Mouse (Mus musculus) macrophage (primary cell): Measurements from ENCODE around the gene Macrod2. TPM values are rescaled to one million over a fixed set of nuclear protein-coding genes. Genes with fewer than 3 reads are reported as not detected.

Source experiments
- H3K27ac ChIP-seq: fragments of 350-480 bp; formaldehyde crosslinking; 2 replicates; pipeline ENCODE4 v1.9.0; 2021
- H3K36me3 ChIP-seq: fragments of 350-480 bp; formaldehyde crosslinking; 2 replicates; pipeline ENCODE4 v1.9.0; 2021; ENCODE audit errors: inconsistent target
- H3K4me3 ChIP-seq: fragments of 350-480 bp; formaldehyde crosslinking; 2 replicates; pipeline ENCODE4 v1.9.0; 2021; ENCODE audit errors: inconsistent target
- H3K79me2 ChIP-seq: fragments of 350-480 bp; formaldehyde crosslinking; 2 replicates; pipeline ENCODE4 v1.9.0; 2021; ENCODE audit errors: inconsistent target
- WGBS: methylation state at CpG from one replicate; pipeline ENCODE4 v1.1.7; 2026; ENCODE audit warnings: inconsistent platforms; ENCODE audit not compliant: missing documents; 5-methylcytosine and 5-hydroxymethylcytosine counted together
- polyA plus RNA-seq: library from polyadenylated mRNA; stranded (reverse); fragments of 250-400 nt; gene quantifications from 3 replicates; pipeline ENCODE4 v1.2.4, GENCODE M21; 2018; ENCODE audit warnings: inconsistent platforms

The Macrod2 gene
- polyA plus RNA-seq, 1 experiment from 2014 or later: 0.59 TPM

DNA sequence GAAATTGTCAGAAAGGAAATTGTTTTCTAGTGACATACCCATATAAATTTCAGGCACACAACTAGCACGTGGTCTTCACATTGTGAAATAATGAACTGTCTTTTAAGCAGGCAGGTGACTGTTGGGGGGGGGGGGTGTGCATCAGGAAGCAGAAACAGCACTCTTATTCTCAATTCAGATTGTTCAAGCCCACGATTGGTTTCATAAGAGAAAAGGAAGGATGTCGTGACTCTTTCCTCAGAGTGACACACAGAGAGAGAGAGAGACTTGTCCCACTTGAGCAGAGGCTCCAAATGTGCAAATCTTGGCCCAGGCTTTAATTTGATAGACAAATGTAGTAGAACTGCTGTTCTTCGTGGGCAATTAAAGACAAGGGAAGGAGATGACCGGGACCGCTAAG is 516.4 kb downstream of the Macrod2 start:
- H3K79me2 ChIP-seq: no peaks in the 10 kb centered on the region
- H3K4me3 ChIP-seq: no peak overlapping the region
- no peak overlapping the region for H3K27ac ChIP-seq
- WGBS: 58% methylated on average over 6 of the region's 6 CpGs
- H3K36me3 ChIP-seq: no peaks in the 10 kb centered on the region

DNA sequence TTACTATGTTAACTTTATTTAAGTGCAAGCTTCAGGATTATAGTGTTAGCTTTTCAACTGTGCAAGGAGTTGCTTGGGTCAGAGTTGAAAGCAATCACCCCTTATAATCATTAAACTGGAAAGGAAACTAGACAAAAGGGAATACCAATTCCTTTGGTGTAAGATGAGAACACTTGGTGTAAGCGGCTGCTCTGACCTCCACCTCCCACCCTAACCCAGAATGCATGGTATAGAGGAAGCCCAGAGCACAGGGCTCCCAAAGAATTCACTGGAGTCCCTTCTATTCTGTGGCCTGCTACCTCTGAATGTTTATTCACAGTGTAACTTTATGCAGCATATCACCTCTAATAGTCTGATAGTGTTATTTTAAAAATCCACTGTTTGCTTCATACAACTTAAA is 517.1 kb downstream of the Macrod2 start:
- WGBS: 100% methylated on average over 1 of the region's 1 CpGs
- Histone ChIP-seq H3K27ac (no peak overlapping the region), H3K4me3 (no peak overlapping the region), H3K36me3 (no peaks in the 10 kb centered on the region), H3K79me2 (no peaks in the 10 kb centered on the region)

DNA sequence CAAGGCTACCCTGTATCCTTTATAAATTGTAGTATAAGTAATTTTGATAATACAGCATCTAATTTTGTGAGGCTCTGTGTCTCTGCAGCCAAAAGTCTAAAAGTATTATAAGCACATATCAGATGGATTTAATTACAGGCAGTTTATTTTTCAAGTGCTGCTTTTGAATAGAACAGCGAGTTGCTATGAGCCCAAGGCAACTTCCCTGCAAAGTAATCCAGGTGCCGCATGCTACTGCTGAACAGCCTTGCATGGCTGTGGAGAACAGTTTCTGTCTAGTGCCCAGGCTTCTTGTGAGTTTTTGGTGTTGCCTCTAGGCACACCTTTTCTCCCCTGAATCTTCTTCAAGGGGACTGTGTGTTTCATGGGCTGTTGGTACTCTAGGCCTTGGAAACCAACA is 517.8 kb downstream of the Macrod2 start:
- 92% methylated on average over 2 of the region's 2 CpGs for WGBS
- Histone ChIP-seq H3K4me3 (no peak overlapping the region), H3K27ac (no peak overlapping the region), H3K36me3 (no peaks in the 10 kb centered on the region), H3K79me2 (no peaks in the 10 kb centered on the region)

- WGBS: 96% methylated on average over 7 of the region's 7 CpGs
- H3K36me3 ChIP-seq: no peaks in the 10 kb centered on the region
- H3K4me3 ChIP-seq: no peak overlapping the region
Observed at GRCm38 (mm10) chr2:140913679-140914412, 518.7 kb downstream of the Macrod2 start.

DNA sequence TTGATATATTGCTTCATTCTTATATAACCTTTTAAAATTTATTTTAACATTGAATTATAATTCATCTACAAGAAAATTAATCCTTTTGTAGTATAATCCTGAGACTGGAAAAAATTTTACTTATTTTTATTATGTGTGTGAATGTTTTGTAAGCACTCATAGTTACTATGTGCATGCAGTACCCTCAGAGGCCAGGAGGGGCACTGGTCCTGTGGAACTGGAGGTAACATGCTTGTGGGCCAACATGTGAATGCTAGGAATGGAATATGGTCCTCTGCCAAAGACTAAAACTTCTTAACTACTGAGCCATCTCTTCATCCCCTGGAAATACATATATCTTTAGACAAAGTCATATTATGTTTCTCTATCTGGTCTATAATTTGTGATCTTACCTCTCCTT is 531.8 kb downstream of the Macrod2 start:
- Histone ChIP-seq H3K27ac (no peak overlapping the region), H3K4me3 (no peak overlapping the region), H3K36me3 (no peaks in the 10 kb centered on the region), H3K79me2 (no peaks in the 10 kb centered on the region)

More at GRCm38 (mm10) chr2:140913679-140914412, 518.7 kb downstream of the Macrod2 start:
- Histone ChIP-seq H3K27ac (no peak overlapping the region), H3K79me2 (no peaks in the 10 kb centered on the region)

- no peak overlapping the region for H3K27ac ChIP-seq
- no peak overlapping the region for H3K4me3 ChIP-seq
- 83% methylated on average over 1 of the region's 1 CpGs for WGBS
- H3K36me3 ChIP-seq: no peaks in the 10 kb centered on the region
- no peaks in the 10 kb centered on the region for H3K79me2 ChIP-seq
Observed at GRCm38 (mm10) chr2:140934483-140934882, 539.4 kb downstream of the Macrod2 start.

DNA sequence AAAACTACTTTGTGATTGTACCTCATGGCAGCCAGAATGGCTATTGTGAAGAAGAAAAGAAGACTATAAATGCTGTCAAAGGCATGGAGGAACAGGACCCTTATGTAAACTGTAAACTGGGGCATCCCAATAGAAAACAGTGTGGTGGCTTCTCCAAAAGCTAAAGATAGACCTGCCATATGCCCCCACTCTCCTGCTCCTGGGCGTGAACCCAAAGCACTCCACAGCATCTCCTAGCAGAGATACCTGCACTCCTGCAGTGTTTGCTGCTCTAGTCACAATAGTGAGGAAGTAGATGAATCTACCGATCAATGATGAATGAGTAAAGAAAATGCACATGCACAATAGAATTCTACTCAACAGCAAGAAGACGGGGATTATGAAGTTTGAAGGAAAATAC is 554.4 kb downstream of the Macrod2 start:
- no peaks in the 10 kb centered on the region for H3K79me2 ChIP-seq
- no peaks in the 10 kb centered on the region for H3K36me3 ChIP-seq
- no peak overlapping the region for H3K27ac ChIP-seq
- WGBS: 95% methylated on average over 3 of the region's 3 CpGs
- no peak overlapping the region for H3K4me3 ChIP-seq

- Histone ChIP-seq H3K79me2 (no peaks in the 10 kb centered on the region), H3K27ac (no peak overlapping the region), H3K4me3 (no peak overlapping the region), H3K36me3 (no peaks in the 10 kb centered on the region)
- WGBS: 76% methylated on average over 2 of the region's 2 CpGs
Observed at GRCm38 (mm10) chr2:140959246-140959645, 564.1 kb downstream of the Macrod2 start.

DNA sequence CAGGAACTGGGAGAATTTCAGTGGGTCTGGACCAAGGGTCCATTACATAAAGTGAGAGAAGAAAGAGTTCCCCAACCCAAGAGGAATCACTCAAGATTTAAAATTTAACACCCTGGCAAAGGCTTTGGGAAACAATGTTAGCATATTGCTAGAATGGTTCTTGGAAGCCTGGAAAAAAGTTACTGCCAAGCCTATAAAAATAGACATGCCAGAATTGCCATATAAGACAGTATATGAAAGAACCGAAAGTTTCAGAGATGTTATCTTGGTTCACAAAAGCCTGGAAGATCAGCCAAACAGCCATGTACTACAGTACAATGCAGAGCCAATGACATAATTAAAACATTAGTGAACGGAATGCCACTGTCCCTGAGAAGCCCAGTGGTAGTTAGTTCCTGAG is 575.1 kb downstream of the Macrod2 start:
- Histone ChIP-seq H3K27ac (no peak overlapping the region), H3K4me3 (no peak overlapping the region), H3K36me3 (no peaks in the 10 kb centered on the region), H3K79me2 (no peaks in the 10 kb centered on the region)
- WGBS: 87% methylated on average over 2 of the region's 2 CpGs

DNA sequence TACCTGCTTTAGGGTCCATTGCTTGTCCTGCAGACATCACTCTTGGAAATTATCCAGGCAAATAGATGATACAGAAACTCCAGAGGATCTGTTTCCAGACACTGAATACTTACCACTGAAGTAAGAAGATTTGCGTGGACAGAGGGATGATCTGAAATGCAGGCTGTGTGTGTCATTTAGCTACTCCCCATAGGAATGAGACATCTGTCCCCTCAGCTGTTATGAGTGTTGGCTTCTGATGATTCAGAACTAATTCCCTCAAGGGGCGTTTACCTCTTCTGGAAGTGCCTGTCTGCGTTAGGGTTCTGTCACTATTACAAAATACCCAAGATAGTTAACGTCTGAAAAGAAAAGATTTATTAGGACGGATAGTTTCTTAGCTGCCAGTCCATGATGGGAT is 576.7 kb downstream of the Macrod2 start:
- no peaks in the 10 kb centered on the region for H3K36me3 ChIP-seq
- H3K79me2 ChIP-seq: no peaks in the 10 kb centered on the region
- 90% methylated on average over 5 of the region's 5 CpGs for WGBS
- H3K27ac ChIP-seq: no peak overlapping the region
- no peak overlapping the region for H3K4me3 ChIP-seq

DNA sequence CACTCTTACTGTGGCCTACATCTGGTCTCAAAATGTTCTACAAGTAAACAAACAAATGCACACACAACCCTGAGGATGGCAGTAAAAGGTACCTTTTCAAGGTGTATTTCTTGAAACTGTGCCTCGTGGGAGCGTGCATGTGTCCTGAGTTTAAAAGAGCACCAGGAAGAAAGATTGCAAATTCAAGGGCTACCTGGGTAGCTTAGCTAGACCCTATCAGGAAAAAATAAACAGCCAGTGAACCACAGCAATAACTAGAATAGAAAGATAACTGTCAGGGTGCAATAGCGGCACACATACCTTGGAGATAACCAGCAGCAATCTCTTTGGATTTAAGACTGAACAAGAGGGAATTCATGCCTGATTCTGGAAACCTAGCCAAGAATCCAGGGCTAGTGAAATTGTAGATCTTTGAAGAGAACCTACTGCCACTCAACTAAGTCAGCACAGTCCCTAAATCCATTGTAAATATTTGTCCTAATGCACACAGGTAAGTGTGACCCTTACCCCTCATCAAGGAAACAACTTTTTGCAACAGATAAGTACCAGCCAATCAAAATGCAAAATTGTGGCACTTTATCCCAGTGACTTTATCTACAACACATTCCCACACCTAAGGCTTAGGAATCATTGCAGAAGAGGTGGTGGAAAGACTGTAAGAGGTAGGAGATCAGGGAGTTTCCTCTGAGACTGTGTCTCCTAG is 590.7 kb downstream of the Macrod2 start:
- no peaks in the 10 kb centered on the region for H3K36me3 ChIP-seq
- H3K4me3 ChIP-seq: no peak overlapping the region
- no peak overlapping the region for H3K27ac ChIP-seq
- WGBS: 91% methylated on average over 3 of the region's 3 CpGs
- H3K79me2 ChIP-seq: no peaks in the 10 kb centered on the region

DNA sequence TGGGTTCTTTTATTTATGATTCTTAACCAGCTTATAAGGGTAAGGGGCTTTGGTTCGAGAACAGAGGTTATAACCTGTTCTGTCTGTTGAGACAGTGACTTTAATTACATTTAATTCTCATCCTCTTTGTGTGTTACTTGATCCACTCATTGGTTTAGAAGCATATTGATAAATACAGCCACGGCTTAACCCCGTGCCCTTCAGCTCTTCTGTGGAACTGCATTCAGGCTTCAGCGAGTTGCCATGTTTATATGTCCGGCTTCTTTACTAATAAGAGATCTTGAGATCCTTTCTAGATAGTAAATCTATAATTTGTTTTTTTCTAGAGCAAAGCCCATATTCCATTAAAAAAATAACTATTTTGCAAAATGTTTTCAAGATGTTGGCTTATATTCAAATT is 608.7 kb downstream of the Macrod2 start:
- no peak overlapping the region for H3K4me3 ChIP-seq
- no peak overlapping the region for H3K27ac ChIP-seq
- WGBS: 91% methylated on average over 5 of the region's 5 CpGs
- H3K36me3 ChIP-seq: no peaks in the 10 kb centered on the region
- no peaks in the 10 kb centered on the region for H3K79me2 ChIP-seq

GRCm38 (mm10) chr2:141004326-141004725 is 609.2 kb downstream of the Macrod2 start:
- H3K36me3 ChIP-seq: no peaks in the 10 kb centered on the region
- no peaks in the 10 kb centered on the region for H3K79me2 ChIP-seq
- H3K4me3 ChIP-seq: no peak overlapping the region
- WGBS: 80% methylated on average over 3 of the region's 3 CpGs
- no peak overlapping the region for H3K27ac ChIP-seq

GRCm38 (mm10) chr2:141005616-141006015 is 610.5 kb downstream of the Macrod2 start:
- H3K27ac ChIP-seq: no peak overlapping the region
- WGBS: 95% methylated on average over 6 of the region's 6 CpGs
- no peak overlapping the region for H3K4me3 ChIP-seq
- no peaks in the 10 kb centered on the region for H3K79me2 ChIP-seq
- no peaks in the 10 kb centered on the region for H3K36me3 ChIP-seq

- WGBS: 88% methylated on average over 7 of the region's 7 CpGs
- Histone ChIP-seq H3K79me2 (no peaks in the 10 kb centered on the region), H3K36me3 (no peaks in the 10 kb centered on the region), H3K4me3 (no peak overlapping the region), H3K27ac (no peak overlapping the region)
Observed at GRCm38 (mm10) chr2:141007725-141008124, 612.6 kb downstream of the Macrod2 start.
